In genomic region chr12:102729855-102730797, GRCm38 (mm10) we compare ENCODE assay signal across 8 mouse cellular contexts. TPM values are rescaled to one million over a fixed set of nuclear protein-coding genes. Genes with fewer than 3 reads are reported as not detected.
A peak's percentile ranks its signal among the peaks of the same experiment; 100 is the strongest.
DNase-seq lines count a peak whose midpoint lies in the region; ATAC-seq lines count a peak whose summit lies in the region.

No protein-coding gene starts in this region.

- peak; percentile 97 for ATAC-seq in hindbrain, embryonic 15.5 days (ENCODE audit: low FRiP score, low read depth)

- peak overlapping the region; percentile 93 for H3K27ac ChIP-seq in forebrain, embryonic 10.5 days
- H3K27ac ChIP-seq in hindbrain, embryonic 15.5 days (replicated peaks): peak overlapping the region; percentile 83

- DNase-seq in adrenal gland, adult (ENCODE audit: inconsistent age in 2 of 2, low spot score in 1 of 2): peak; percentile 65 to 74
- no peak for DNase-seq in adrenal gland, adult 18-20 months (ENCODE audit: low spot score in 2 of 2)
- peak; percentile 74 for DNase-seq in c-Kit-positive CD71-positive TER-119-positive erythroid progenitor cells, embryonic 14.5 days (ENCODE audit: low spot score)
- DNase-seq in forebrain, embryonic 10.5 days (ENCODE audit: extremely low spot score, low spot score): peak; percentile 92
- DNase-seq in layer of hippocampus, postnatal 36 days: peak; percentile 54 to 64
- peak; percentile 65 for DNase-seq in lung, postnatal 14 days
- peak; percentile 78 for DNase-seq in right cerebral cortex, adult 18-20 months

- no peaks in the 10 kb centered on the region for H3K27me3 ChIP-seq in forebrain, embryonic 10.5 days (ENCODE audit: poor library complexity, severe bottlenecking)
- H3K27me3 ChIP-seq in hindbrain, embryonic 15.5 days: no peaks in the 10 kb centered on the region

- H3K9me3 ChIP-seq in forebrain, embryonic 10.5 days: no peaks in the 10 kb centered on the region
- no peaks in the 10 kb centered on the region for H3K9me3 ChIP-seq in hindbrain, embryonic 15.5 days

- H3K36me3 ChIP-seq in forebrain, embryonic 10.5 days (replicated peaks): no peaks in the 10 kb centered on the region
- H3K36me3 ChIP-seq in hindbrain, embryonic 15.5 days: no peaks in the 10 kb centered on the region

- H3K4me2 ChIP-seq in hindbrain, embryonic 15.5 days: peak overlapping the region; percentile 48

- H3K4me3 ChIP-seq in forebrain, embryonic 10.5 days: peak overlapping the region; percentile 40
- H3K4me3 ChIP-seq in hindbrain, embryonic 15.5 days: peak overlapping the region; percentile 15

- 33% methylated on average over 26 of the region's 26 CpGs for WGBS in forebrain, embryonic 10.5 days
- WGBS in hindbrain, embryonic 15.5 days: 29% methylated on average over 26 of the region's 26 CpGs

- peaks cover 28% of the 10 kb centered on the region for H3K4me1 ChIP-seq in forebrain, embryonic 10.5 days
- peaks cover 20% of the 10 kb centered on the region for H3K4me1 ChIP-seq in hindbrain, embryonic 15.5 days (replicated peaks)

- peak overlapping the region; percentile 9 for H3K9ac ChIP-seq in hindbrain, embryonic 15.5 days

RNA-seq across cellular contexts. Expression of gene Moap1, which starts 13.3 kb away (rescaled TPM):
- 10 to 100 TPM in 1 of 2 experiments, 1 to 10 TPM in 1; 7.5 to 11.0 TPM for total RNA-seq in adrenal gland, adult 18-20 months (2021)
- polyA plus RNA-seq in forebrain, embryonic 10.5 days (2016; fragmentation: Nextera tagmentation; extraction: Ambion mirVana): 33.8 and 36.5 TPM in 2 replicates
- 63.3 and 68.4 TPM in 2 replicates for polyA plus RNA-seq in hindbrain, embryonic 15.5 days (2015; fragmentation: Nextera tagmentation; extraction: Ambion mirVana)
- total RNA-seq in layer of hippocampus, postnatal 36 days (2021): 10 to 100 TPM; 26.1 to 26.5 TPM

RNA-seq across cellular contexts. Expression of gene Tmem251, which starts 13.4 kb away (rescaled TPM):
- 10 to 100 TPM in 1 of 2 experiments, 1 to 10 TPM in 1; 8.0 to 10.5 TPM for total RNA-seq in adrenal gland, adult 18-20 months (2021)
- 12.0 and 14.2 TPM in 2 replicates for polyA plus RNA-seq in forebrain, embryonic 10.5 days (2016; fragmentation: Nextera tagmentation; extraction: Ambion mirVana)
- polyA plus RNA-seq in hindbrain, embryonic 15.5 days (2015; fragmentation: Nextera tagmentation; extraction: Ambion mirVana): 10.4 and 11.3 TPM in 2 replicates
- total RNA-seq in layer of hippocampus, postnatal 36 days (2021): 1 to 10 TPM; 5.0 to 6.0 TPM

RNA-seq across cellular contexts. Expression of gene Itpk1, which starts 25.4 kb away (rescaled TPM):
- 100 to 1,000 TPM in 1 of 2 experiments, 10 to 100 TPM in 1; 49.7 to 156 TPM for total RNA-seq in adrenal gland, adult 18-20 months (2021)
- 16.5 and 18.5 TPM in 2 replicates for polyA plus RNA-seq in forebrain, embryonic 10.5 days (2016; fragmentation: Nextera tagmentation; extraction: Ambion mirVana)
- 35.1 and 38.7 TPM in 2 replicates for polyA plus RNA-seq in hindbrain, embryonic 15.5 days (2015; fragmentation: Nextera tagmentation; extraction: Ambion mirVana)
- total RNA-seq in layer of hippocampus, postnatal 36 days (2021): 10 to 100 TPM; 64.3 to 64.8 TPM

RNA-seq across cellular contexts. Expression of gene Gm28051, which starts 27.4 kb away (rescaled TPM):
- not detected for total RNA-seq in adrenal gland, adult 18-20 months (2021)
- not detected in 2 replicates for polyA plus RNA-seq in forebrain, embryonic 10.5 days (2016; fragmentation: Nextera tagmentation; extraction: Ambion mirVana)
- not detected in 2 replicates for polyA plus RNA-seq in hindbrain, embryonic 15.5 days (2015; fragmentation: Nextera tagmentation; extraction: Ambion mirVana)
- total RNA-seq in layer of hippocampus, postnatal 36 days (2021): not detected

RNA-seq across cellular contexts. Expression of gene Gon7, which starts 27.5 kb away (rescaled TPM):
- 10 to 100 TPM; 15.8 to 20.9 TPM for total RNA-seq in adrenal gland, adult 18-20 months (2021)
- 47.9 and 52.4 TPM in 2 replicates for polyA plus RNA-seq in forebrain, embryonic 10.5 days (2016; fragmentation: Nextera tagmentation; extraction: Ambion mirVana)
- 42.8 and 45.0 TPM in 2 replicates for polyA plus RNA-seq in hindbrain, embryonic 15.5 days (2015; fragmentation: Nextera tagmentation; extraction: Ambion mirVana)
- total RNA-seq in layer of hippocampus, postnatal 36 days (2021): 10 to 100 TPM; 13.2 to 14.4 TPM

Comparison
In these comparisons a context has a peak if more than half of its experiments do, and no peak if none do; other contexts are left out.
1. DNase-seq: peak in adrenal gland, adult (2 of 2), c-Kit-positive CD71-positive TER-119-positive erythroid progenitor cells, embryonic 14.5 days (single experiment), forebrain, embryonic 10.5 days (single experiment), layer of hippocampus, postnatal 36 days (2 of 2), lung, postnatal 14 days (single experiment) and right cerebral cortex, adult 18-20 months (single experiment); none in adrenal gland, adult 18-20 months (0 of 2).